Mouse (Mus musculus): ENCODE measurements around the gene Nxph4. TPM values are rescaled to one million over a fixed set of nuclear protein-coding genes. Genes with fewer than 3 reads are reported as not detected.

Nxph4 gene
- total and polyA plus RNA-seq, 3 experiments: 0.11 to 0.40 TPM; not detected in 1

DNA sequence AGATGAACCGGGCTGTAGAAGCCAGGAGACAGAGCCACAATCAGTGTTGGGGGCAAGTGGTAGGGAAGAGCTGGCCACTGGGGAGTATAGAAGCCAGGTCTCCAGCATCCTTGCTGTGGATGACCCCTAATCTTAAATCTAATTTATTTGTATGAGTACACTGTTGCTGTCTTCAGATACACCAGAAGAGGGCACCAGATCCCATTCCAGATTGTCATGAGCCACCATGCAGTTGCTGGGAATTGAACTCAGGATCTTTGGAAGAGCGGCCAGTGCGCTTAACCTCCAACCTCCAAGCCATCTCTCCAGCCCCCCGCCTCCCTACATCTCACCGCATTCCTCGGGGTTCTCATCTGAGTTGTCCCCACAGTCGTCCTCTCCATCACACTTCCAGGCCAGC is 12.1 kb upstream of the Nxph4 start:
- H3K4me3 ChIP-seq (ENCODE audit: low read depth, low read length): no peak overlapping the region
- H3K9me3 ChIP-seq (replicated peaks): no peaks in the 10 kb centered on the region
- no peaks in the 10 kb centered on the region for H3K4me1 ChIP-seq (ENCODE audit: insufficient read depth, low read depth, low read length)
- ATAC-seq (ENCODE audit: extremely low read depth, insufficient number of reproducible peaks, low FRiP score, poor library complexity, severe bottlenecking) (no peak), DNase-seq (ENCODE audit: low spot score) (no peak)
- TF ChIP-seq POLR2AphosphoS5 (IDR thresholded peaks at IDR 0.05; ENCODE audit: insufficient replicate concordance, low read depth, low read length) (no peak), CTCF (IDR thresholded peaks at IDR 0.05; ENCODE audit: low read depth, low read length) (peak; percentile 6; the same call in 1 of the 2 replicates)
- H3K27me3 ChIP-seq (ENCODE audit: insufficient read depth, low read length): peaks cover 86% of the 10 kb centered on the region
- no peaks in the 10 kb centered on the region for H3K36me3 ChIP-seq (replicated peaks)

DNA sequence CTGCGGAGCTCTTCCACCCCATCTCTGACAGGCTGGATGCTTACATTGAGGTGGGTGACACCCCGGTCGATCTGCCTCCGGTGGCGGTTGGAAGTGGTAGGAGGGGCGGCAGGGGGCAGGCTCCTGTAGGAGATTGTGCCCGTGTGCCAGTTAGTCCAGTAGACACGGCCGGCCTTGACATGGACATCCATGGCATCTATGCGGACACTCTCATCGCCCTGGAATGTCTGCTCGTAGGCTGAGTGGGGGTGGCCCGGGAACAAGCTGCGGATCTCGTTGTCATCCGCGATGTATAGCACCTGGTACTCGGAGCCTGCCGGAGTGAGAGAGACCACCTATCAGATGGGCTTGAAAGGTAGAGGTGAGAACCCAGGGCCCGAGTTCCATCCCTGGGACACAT is 10.0 kb upstream of the Nxph4 start:
- H3K36me3 ChIP-seq (replicated peaks): no peaks in the 10 kb centered on the region
- no peaks in the 10 kb centered on the region for H3K9me3 ChIP-seq (replicated peaks)
- ATAC-seq (ENCODE audit: extremely low read depth, insufficient number of reproducible peaks, low FRiP score, poor library complexity, severe bottlenecking): no peak
- peaks cover 85% of the 10 kb centered on the region for H3K27me3 ChIP-seq (ENCODE audit: insufficient read depth, low read length)
- peaks cover 4% of the 10 kb centered on the region; the same call in 1 of the 2 replicates for H3K4me1 ChIP-seq (ENCODE audit: insufficient read depth, low read depth, low read length)
- no peak for DNase-seq (ENCODE audit: low spot score)
- no peak overlapping the region for H3K4me3 ChIP-seq (ENCODE audit: low read depth, low read length)
- TF ChIP-seq GATA2 (IDR thresholded peaks at IDR 0.05; ENCODE audit: borderline replicate concordance, low read depth, low read length) (no peak), POLR2AphosphoS5 (IDR thresholded peaks at IDR 0.05; ENCODE audit: insufficient replicate concordance, low read depth, low read length) (no peak), TAL1 (conservative IDR thresholded peaks at IDR 0.05; ENCODE audit: low read depth, low read length) (no peak), GATA1 (IDR thresholded peaks at IDR 0.05; ENCODE audit: borderline replicate concordance, low read length) (no peak), CTCF (IDR thresholded peaks at IDR 0.05; ENCODE audit: low read depth, low read length) (no peak)

DNA sequence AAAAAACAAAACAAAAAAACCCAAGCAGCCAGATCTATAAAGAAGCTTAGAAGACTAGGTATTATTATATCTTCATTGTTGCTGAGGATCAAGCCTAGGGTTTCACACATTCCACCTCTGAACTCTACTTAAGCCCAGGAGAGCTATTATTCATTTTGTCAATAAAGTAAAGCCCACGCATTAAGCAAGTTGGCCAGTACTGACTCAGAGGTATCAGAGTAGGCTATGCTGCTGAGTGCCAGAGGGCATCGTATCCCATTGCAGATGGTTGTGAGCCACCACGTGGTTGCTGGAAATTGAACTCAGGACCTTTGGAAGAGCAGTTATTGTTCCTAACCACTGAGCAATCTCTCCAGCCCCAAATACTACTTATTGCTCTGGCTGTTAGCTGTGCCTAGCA is 9.6 kb upstream of the Nxph4 start:
- Histone ChIP-seq H3K9me3 (replicated peaks) (no peaks in the 10 kb centered on the region), H3K36me3 (replicated peaks) (no peaks in the 10 kb centered on the region), H3K27me3 (ENCODE audit: insufficient read depth, low read length) (peaks cover 85% of the 10 kb centered on the region), H3K4me1 (ENCODE audit: insufficient read depth, low read depth, low read length) (peaks cover 5% of the 10 kb centered on the region; the same call in 1 of the 2 replicates), H3K4me3 (ENCODE audit: low read depth, low read length) (no peak overlapping the region)
- TF ChIP-seq POLR2AphosphoS5 (IDR thresholded peaks at IDR 0.05; ENCODE audit: insufficient replicate concordance, low read depth, low read length) (no peak), CTCF (IDR thresholded peaks at IDR 0.05; ENCODE audit: low read depth, low read length) (no peak), GATA2 (IDR thresholded peaks at IDR 0.05; ENCODE audit: borderline replicate concordance, low read depth, low read length) (no peak), GATA1 (IDR thresholded peaks at IDR 0.05; ENCODE audit: borderline replicate concordance, low read length) (no peak), TAL1 (conservative IDR thresholded peaks at IDR 0.05; ENCODE audit: low read depth, low read length) (no peak)
- ATAC-seq (ENCODE audit: extremely low read depth, insufficient number of reproducible peaks, low FRiP score, poor library complexity, severe bottlenecking): no peak
- no peak for DNase-seq (ENCODE audit: low spot score)

DNA sequence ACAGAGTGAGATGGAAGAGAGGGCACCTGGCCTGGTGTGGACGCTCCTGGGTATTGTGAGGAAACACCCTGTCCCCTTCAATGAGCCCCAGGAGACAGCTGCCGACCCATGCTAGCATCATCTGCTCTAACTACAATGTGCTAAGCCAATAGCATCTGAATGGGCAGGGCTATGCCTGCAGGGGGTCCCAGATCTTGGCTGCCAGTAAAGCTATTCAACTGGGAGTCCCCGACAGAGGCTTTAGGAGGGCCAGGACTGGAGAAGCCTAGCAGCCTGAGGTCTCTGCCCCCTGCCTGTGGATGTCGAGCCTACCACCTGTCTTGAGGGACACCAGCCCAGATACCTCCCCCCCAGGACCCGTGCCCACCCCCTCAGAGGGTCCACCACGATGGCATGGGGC is 8.4 kb upstream of the Nxph4 start:
- H3K4me1 ChIP-seq (ENCODE audit: insufficient read depth, low read depth, low read length): peaks cover 9% of the 10 kb centered on the region; the same call in 1 of the 2 replicates
- no peak overlapping the region for H3K4me3 ChIP-seq (ENCODE audit: low read depth, low read length)
- ATAC-seq (ENCODE audit: extremely low read depth, insufficient number of reproducible peaks, low FRiP score, poor library complexity, severe bottlenecking) (no peak), DNase-seq (ENCODE audit: low spot score) (no peak)
- H3K27me3 ChIP-seq (ENCODE audit: insufficient read depth, low read length): peaks cover 84% of the 10 kb centered on the region
- TF ChIP-seq POLR2AphosphoS5 (IDR thresholded peaks at IDR 0.05; ENCODE audit: insufficient replicate concordance, low read depth, low read length) (no peak), GATA2 (IDR thresholded peaks at IDR 0.05; ENCODE audit: borderline replicate concordance, low read depth, low read length) (no peak), CTCF (IDR thresholded peaks at IDR 0.05; ENCODE audit: low read depth, low read length) (no peak), GATA1 (IDR thresholded peaks at IDR 0.05; ENCODE audit: borderline replicate concordance, low read length) (no peak), TAL1 (conservative IDR thresholded peaks at IDR 0.05; ENCODE audit: low read depth, low read length) (no peak)
- H3K36me3 ChIP-seq (replicated peaks): no peaks in the 10 kb centered on the region
- no peaks in the 10 kb centered on the region for H3K9me3 ChIP-seq (replicated peaks)

DNA sequence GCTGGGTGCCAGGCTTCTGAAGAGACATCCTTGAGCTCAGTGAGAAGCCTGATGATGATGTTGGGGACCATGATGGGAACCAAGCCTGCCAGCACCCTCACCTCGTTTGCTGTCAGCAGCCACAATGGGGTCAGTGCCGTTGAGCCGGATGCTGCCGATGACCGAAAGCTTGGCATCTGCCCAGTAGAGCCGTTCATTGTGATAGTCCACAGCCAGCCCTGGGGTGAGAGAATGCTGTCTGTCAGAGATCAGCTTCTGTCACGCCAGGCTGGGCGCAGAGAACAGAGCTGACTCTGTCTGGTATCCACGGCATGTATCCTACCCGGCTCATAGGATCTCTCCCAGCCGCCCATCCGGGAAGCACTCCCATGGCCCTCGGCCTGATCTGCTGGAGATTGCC is 7.7 kb upstream of the Nxph4 start:
- no peak overlapping the region for H3K4me3 ChIP-seq (ENCODE audit: low read depth, low read length)
- H3K4me1 ChIP-seq (ENCODE audit: insufficient read depth, low read depth, low read length): peaks cover 14% of the 10 kb centered on the region; the same call in 1 of the 2 replicates
- H3K9me3 ChIP-seq (replicated peaks): no peaks in the 10 kb centered on the region
- ATAC-seq (ENCODE audit: extremely low read depth, insufficient number of reproducible peaks, low FRiP score, poor library complexity, severe bottlenecking) (no peak), DNase-seq (ENCODE audit: low spot score) (no peak)
- TF ChIP-seq GATA1 (IDR thresholded peaks at IDR 0.05; ENCODE audit: borderline replicate concordance, low read length): no peak
- TF ChIP-seq CTCF (IDR thresholded peaks at IDR 0.05; ENCODE audit: low read depth, low read length): no peak
- no peak for TF ChIP-seq GATA2 (IDR thresholded peaks at IDR 0.05; ENCODE audit: borderline replicate concordance, low read depth, low read length)
- no peak for TF ChIP-seq TAL1 (conservative IDR thresholded peaks at IDR 0.05; ENCODE audit: low read depth, low read length)
- TF ChIP-seq POLR2AphosphoS5 (IDR thresholded peaks at IDR 0.05; ENCODE audit: insufficient replicate concordance, low read depth, low read length): no peak
- H3K27me3 ChIP-seq (ENCODE audit: insufficient read depth, low read length): peaks cover 81% of the 10 kb centered on the region
- H3K36me3 ChIP-seq (replicated peaks): no peaks in the 10 kb centered on the region

DNA sequence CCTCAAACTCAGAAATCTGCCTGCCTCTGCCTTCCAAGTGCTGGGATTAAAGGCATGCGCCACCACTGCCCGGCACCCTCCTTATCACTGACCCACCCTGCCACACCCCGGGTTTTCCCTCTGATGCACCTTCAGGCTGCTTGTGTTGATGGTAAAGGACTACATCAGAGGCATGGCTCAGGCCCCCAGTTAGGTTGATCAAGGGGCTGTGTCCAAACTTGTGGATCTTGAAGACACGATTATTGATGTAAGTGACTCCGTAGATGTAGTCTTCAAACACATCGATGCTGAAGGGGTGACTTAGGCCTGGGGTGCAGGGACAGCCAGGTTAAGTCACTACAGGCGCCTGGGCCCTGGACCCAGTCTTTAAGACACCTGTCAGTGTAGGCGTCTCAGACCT is 7.2 kb upstream of the Nxph4 start:
- ATAC-seq (ENCODE audit: extremely low read depth, insufficient number of reproducible peaks, low FRiP score, poor library complexity, severe bottlenecking): no peak
- H3K36me3 ChIP-seq (replicated peaks): no peaks in the 10 kb centered on the region
- peaks cover 18% of the 10 kb centered on the region for H3K4me1 ChIP-seq (ENCODE audit: insufficient read depth, low read depth, low read length)
- H3K9me3 ChIP-seq (replicated peaks): no peaks in the 10 kb centered on the region
- no peak for DNase-seq (ENCODE audit: low spot score)
- no peak overlapping the region for H3K4me3 ChIP-seq (ENCODE audit: low read depth, low read length)
- TF ChIP-seq TAL1 (conservative IDR thresholded peaks at IDR 0.05; ENCODE audit: low read depth, low read length) (no peak), GATA1 (IDR thresholded peaks at IDR 0.05; ENCODE audit: borderline replicate concordance, low read length) (no peak), POLR2AphosphoS5 (IDR thresholded peaks at IDR 0.05; ENCODE audit: insufficient replicate concordance, low read depth, low read length) (no peak), CTCF (IDR thresholded peaks at IDR 0.05; ENCODE audit: low read depth, low read length) (no peak), GATA2 (IDR thresholded peaks at IDR 0.05; ENCODE audit: borderline replicate concordance, low read depth, low read length) (no peak)
- peaks cover 76% of the 10 kb centered on the region for H3K27me3 ChIP-seq (ENCODE audit: insufficient read depth, low read length)

Data from G1E (cell line).